Mouse (Mus musculus): Measurements from ENCODE around the gene Spata31d1a. TPM values are rescaled to one million over a fixed set of nuclear protein-coding genes. Genes with fewer than 3 reads are reported as not detected.
A peak's percentile ranks its signal among the peaks of the same experiment; 100 is the strongest.

The Spata31d1a gene
- polyA plus RNA-seq, 1 experiment from 2014 or later: not detected

DNA sequence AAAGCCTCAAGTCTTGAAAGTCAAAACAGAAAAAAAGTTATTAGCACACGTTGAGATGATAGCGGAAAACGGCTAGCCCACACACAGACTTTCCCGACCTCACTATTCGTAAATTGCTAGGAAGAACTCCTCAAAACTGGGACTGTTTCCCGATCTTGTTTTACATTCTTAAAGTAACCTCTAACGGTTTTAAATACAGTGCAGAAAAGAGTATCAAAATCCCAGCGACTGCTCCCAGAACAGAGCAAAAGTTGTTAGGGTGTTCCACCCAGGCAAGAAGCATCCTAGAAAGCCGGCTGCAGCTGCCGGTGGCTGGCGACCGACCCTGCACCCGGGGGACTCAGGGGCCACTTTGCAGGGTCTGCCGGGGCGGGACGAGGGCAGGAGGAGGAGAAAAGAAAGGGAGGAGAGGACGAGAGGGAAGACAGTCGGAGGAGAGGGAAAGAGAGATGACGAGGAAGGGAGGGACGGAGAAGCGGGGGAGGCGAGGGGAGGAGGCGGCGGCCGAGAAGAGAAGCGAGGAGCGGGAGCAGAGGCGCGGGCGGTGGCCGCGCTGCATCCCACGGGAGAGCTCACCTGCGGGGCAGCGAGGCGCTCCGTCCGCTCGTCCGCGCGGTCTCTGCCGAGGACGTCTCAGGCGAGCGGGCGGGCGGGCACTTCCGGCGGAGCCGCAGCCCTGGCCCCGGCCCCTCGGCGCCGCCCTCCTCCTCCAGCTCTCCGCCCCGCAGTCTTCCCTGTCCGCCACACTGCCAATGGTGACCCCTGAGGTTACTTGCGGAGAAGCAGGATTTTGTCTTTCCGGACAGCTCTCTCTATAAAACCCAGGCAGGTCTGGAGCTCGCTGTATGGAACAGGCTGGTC, 34.7 kb downstream of the Spata31d1a start, which contains the start of gene Golm1:
Golm1 (minus strand) TSS at position 661 of the 861 bp plus-strand sequence.
- H3K36me3 ChIP-seq: no peaks in the 10 kb centered on the region
- no peaks in the 10 kb centered on the region for H3K27me3 ChIP-seq
- WGBS: under 1% methylated on average over 45 of the region's 61 CpGs
- no peaks in the 10 kb centered on the region for H3K9me3 ChIP-seq (replicated peaks)
- H3K4me1 ChIP-seq: peaks cover 21% of the 10 kb centered on the region
- H3K9ac ChIP-seq: peak within 1 kb of the TSS; percentile 63
- peak within 1 kb of the TSS; percentile 86 for H3K27ac ChIP-seq
- peak; percentile 88 for ATAC-seq (replicated peaks; ENCODE audit: low FRiP score)
- H3K4me3 ChIP-seq (replicated peaks): peak within 1 kb of the TSS; percentile 83
- peak within 1 kb of the TSS; percentile 79 for H3K4me2 ChIP-seq

DNA sequence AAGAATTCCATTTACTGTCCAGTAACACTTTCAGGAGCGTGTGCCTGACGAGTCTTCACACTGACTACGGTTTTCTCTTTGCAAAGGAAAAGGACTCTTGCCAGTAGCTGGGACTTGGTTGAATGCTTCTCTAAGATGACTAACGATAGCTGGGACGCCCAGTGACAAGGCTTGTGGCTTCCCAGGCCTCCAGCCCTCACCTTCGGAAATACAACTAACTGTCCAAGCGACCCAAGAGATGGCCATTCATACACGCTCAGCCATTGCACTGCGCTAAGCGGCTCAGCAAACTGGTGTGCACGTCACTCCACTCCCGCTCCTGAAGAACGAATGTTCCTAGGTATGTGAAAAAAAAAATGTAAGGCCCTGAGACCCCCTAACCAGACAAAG, 35.4 kb downstream of the Spata31d1a start:
- Histone ChIP-seq H3K4me1 (peaks cover 21% of the 10 kb centered on the region), H3K4me2 (peak overlapping the region; percentile 79), H3K27me3 (no peaks in the 10 kb centered on the region), H3K9ac (peak overlapping the region; percentile 63), H3K9me3 (replicated peaks) (no peaks in the 10 kb centered on the region), H3K4me3 (replicated peaks) (peak overlapping the region; percentile 83), H3K27ac (peak overlapping the region; percentile 86; the same call in 1 of the 2 replicates), H3K36me3 (no peaks in the 10 kb centered on the region)
- WGBS: 2% methylated on average over 13 of the region's 13 CpGs
- ATAC-seq (replicated peaks; ENCODE audit: low FRiP score): no peak

DNA sequence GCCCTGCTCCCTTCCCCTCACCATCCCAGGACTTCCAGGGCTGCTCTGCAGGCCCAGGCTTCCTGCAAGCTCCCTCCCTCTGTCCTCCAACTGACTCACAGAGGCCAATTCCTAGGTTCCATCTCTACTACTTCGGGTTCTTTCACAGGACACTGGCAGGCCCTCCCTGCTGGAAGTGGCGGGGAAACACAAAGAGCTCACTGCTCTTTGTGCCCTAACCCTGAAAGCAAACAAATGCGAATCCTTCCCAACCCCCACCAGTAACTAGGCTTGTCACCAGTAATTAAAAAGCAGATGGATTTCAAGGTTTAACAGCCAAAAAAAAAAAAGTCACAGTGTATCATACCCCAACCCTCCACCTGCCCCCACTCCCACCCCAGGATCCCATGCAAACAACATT, 35.9 kb downstream of the Spata31d1a start:
- 16% methylated on average over 3 of the region's 3 CpGs for WGBS
- no peak for ATAC-seq (replicated peaks; ENCODE audit: low FRiP score)
- H3K27ac ChIP-seq: 0 out of 2 replicates have a peak overlapping the region, but pooled peaks have one; percentile 9

DNA sequence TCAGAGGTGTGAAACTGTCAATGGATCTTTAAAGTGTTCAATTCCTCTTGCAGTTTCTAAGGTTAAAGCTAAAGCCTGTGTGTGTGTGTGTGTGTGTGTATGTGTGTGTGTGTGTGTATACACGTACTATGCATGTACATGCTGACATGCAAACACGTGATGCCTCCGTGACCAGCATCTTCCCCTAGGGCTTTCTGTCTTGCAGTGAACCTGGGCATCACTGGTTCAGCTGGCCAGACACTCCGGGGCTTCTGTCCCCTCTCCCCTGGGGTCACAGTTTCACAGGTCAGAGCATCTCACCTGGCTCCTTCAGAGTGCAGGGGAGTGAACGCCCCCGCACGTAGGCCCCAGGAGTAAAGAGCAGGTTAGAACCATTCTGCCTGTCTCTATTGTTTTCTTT, 36.5 kb downstream of the Spata31d1a start:
- Histone ChIP-seq H3K9me3 (replicated peaks) (no peaks in the 10 kb centered on the region), H3K4me3 (replicated peaks) (no peak overlapping the region), H3K27ac (no peak overlapping the region), H3K36me3 (no peaks in the 10 kb centered on the region), H3K4me1 (peaks cover 27% of the 10 kb centered on the region), H3K9ac (no peak overlapping the region), H3K4me2 (peak overlapping the region; percentile 79; the same call in 1 of the 2 replicates), H3K27me3 (no peaks in the 10 kb centered on the region)
- no peak for ATAC-seq (replicated peaks; ENCODE audit: low FRiP score)
- WGBS: 57% methylated on average over 7 of the region's 7 CpGs

More for the DNA sequence above, 35.9 kb downstream of the Spata31d1a start:
- H3K36me3 ChIP-seq: no peaks in the 10 kb centered on the region
- H3K4me1 ChIP-seq: peaks cover 21% of the 10 kb centered on the region
- H3K9me3 ChIP-seq (replicated peaks): no peaks in the 10 kb centered on the region
- no peaks in the 10 kb centered on the region for H3K27me3 ChIP-seq
- H3K4me2 ChIP-seq: peak overlapping the region; percentile 79
- H3K9ac ChIP-seq: 0 out of 2 replicates have a peak overlapping the region, but pooled peaks have one; percentile 21
- H3K4me3 ChIP-seq (replicated peaks): peak overlapping the region; percentile 83

DNA sequence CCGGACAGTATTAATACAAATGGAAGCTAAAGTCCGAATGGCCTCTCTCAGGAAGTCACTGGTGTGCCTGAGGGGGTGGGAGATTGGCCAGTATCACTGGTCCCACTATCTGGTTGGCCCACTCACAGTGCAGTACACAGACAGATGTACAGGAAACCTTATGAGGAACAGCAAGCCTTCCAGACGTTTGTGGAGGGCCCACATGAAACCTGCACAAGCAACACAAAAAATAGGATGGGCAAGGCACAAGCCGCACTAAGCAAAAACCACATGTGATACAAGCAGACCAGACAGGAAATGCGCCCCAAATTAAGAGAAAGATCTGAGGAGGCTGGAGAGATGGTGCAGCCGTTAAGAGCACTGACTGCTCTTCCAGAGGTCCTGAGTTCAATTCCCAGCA, 37.9 kb downstream of the Spata31d1a start:
- Histone ChIP-seq H3K9ac (no peak overlapping the region), H3K4me3 (replicated peaks) (no peak overlapping the region), H3K36me3 (no peaks in the 10 kb centered on the region), H3K27ac (no peak overlapping the region), H3K4me1 (peaks cover 31% of the 10 kb centered on the region), H3K9me3 (replicated peaks) (no peaks in the 10 kb centered on the region), H3K27me3 (no peaks in the 10 kb centered on the region), H3K4me2 (no peak overlapping the region)
- WGBS: 65% methylated on average over 6 of the region's 6 CpGs
- no peak for ATAC-seq (replicated peaks; ENCODE audit: low FRiP score)

DNA sequence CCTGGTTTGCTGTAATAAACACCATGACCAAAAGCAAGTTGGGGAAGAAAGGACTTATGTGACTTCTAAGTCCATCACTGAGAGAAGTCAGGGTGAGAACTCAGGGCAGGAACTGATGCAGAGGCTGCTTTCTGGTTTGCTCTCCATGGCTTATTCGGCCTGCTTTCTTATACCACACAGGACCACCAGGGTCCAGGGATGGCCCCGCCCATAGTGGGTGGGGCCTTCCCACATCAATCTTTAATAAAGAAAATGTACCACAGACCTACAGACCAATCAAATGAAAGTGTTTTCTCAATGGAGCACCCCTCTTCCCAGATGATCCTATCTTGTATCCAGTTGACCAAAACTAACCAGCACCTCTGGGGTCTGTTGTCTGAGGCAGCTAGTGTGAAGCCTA, 38.6 kb downstream of the Spata31d1a start:
- Histone ChIP-seq H3K4me2 (no peak overlapping the region), H3K9ac (no peak overlapping the region), H3K27me3 (no peaks in the 10 kb centered on the region), H3K4me3 (replicated peaks) (no peak overlapping the region), H3K27ac (no peak overlapping the region), H3K4me1 (peaks cover 31% of the 10 kb centered on the region), H3K36me3 (no peaks in the 10 kb centered on the region), H3K9me3 (replicated peaks) (no peaks in the 10 kb centered on the region)
- ATAC-seq (replicated peaks; ENCODE audit: low FRiP score): no peak
- 83% methylated on average over 2 of the region's 2 CpGs for WGBS

DNA sequence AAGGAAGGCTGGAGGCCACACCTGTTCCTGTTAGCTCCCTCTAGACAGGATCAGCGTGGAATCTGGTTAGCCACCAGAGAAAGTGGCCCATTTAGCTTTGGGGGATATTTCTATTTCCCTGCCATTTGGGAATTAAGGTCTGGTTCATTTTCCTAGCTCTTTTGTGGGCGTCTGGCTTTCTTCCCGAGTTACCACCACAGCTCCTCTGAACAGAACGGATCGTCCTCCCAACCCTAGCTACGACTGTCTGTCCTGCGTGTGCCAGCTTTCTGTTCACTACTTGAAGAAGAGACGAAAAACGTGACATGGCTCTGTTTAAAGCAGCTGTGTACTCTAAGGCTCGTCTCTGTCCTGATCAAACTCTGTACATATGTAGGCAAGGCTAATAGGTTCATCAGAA, 40.2 kb downstream of the Spata31d1a start:
- Histone ChIP-seq H3K9me3 (replicated peaks) (no peaks in the 10 kb centered on the region), H3K4me1 (peaks cover 26% of the 10 kb centered on the region), H3K27me3 (no peaks in the 10 kb centered on the region), H3K4me2 (no peak overlapping the region), H3K36me3 (peaks cover 3% of the 10 kb centered on the region; the same call in 1 of the 2 replicates), H3K4me3 (replicated peaks) (no peak overlapping the region), H3K27ac (no peak overlapping the region), H3K9ac (no peak overlapping the region)
- ATAC-seq (replicated peaks; ENCODE audit: low FRiP score): no peak
- WGBS: 91% methylated on average over 10 of the region's 10 CpGs

DNA sequence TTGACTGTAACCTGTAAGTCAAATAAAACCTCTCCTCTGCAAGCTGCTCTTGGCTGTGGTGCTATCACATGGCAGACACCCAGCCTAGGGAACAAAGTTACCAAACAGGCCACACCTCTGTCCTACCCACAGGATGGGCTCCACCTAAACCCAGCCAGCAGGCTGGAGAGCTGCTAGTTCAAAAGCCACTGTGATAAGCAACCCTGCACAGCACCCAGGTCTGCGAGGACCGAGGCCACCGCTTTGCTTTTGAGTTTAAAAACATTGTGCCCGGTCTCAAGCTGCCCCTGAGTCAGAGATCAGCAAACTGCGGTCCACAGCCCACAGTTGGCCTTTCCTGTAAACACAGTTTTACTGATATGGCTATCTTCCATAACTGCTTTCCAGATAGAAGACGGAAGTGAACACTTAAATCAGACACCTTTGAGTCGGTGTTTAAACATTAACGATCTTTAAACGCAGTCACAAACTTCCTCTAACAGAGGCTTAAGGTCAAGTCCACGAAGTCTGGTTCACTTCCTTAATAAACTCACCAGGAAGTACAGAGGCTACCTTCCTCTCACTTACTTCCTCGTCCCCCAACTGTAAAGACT, 41.5 kb downstream of the Spata31d1a start:
- H3K4me2 ChIP-seq: no peak overlapping the region
- peak overlapping the region; percentile 66 for H3K27ac ChIP-seq
- peak; percentile 72 for ATAC-seq (replicated peaks; ENCODE audit: low FRiP score)
- H3K27me3 ChIP-seq: no peaks in the 10 kb centered on the region
- no peak overlapping the region for H3K4me3 ChIP-seq (replicated peaks)
- peaks cover 23% of the 10 kb centered on the region for H3K4me1 ChIP-seq
- H3K9ac ChIP-seq: no peak overlapping the region
- H3K9me3 ChIP-seq (replicated peaks): no peaks in the 10 kb centered on the region
- 38% methylated on average over 11 of the region's 11 CpGs for WGBS
- H3K36me3 ChIP-seq: peaks cover 12% of the 10 kb centered on the region

DNA sequence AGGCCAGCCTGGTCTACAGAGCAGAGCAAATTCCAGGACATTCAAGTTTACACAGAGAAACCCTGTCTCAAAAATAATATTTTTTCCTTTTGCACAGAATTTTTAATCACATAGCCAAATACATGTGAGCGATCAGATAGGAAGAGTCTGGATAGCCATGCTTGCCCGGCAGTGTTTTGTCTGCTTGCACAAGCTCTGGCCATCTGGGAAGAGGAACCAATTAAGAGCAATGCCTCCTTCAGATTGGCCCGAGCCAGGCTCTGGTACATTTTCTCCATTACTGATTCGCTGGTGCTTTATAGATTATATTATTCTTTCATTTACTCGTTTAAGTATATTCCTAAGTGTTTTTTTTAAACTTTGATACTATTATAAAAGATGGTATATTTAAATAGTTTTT, 42.4 kb downstream of the Spata31d1a start:
- H3K27me3 ChIP-seq: no peaks in the 10 kb centered on the region
- no peak overlapping the region for H3K9ac ChIP-seq
- H3K4me3 ChIP-seq (replicated peaks): no peak overlapping the region
- H3K9me3 ChIP-seq (replicated peaks): no peaks in the 10 kb centered on the region
- ATAC-seq (replicated peaks; ENCODE audit: low FRiP score): no peak
- peaks cover 12% of the 10 kb centered on the region for H3K36me3 ChIP-seq
- no peak overlapping the region for H3K27ac ChIP-seq
- no peak overlapping the region for H3K4me2 ChIP-seq
- 88% methylated on average over 5 of the region's 5 CpGs for WGBS
- H3K4me1 ChIP-seq: peaks cover 24% of the 10 kb centered on the region

DNA sequence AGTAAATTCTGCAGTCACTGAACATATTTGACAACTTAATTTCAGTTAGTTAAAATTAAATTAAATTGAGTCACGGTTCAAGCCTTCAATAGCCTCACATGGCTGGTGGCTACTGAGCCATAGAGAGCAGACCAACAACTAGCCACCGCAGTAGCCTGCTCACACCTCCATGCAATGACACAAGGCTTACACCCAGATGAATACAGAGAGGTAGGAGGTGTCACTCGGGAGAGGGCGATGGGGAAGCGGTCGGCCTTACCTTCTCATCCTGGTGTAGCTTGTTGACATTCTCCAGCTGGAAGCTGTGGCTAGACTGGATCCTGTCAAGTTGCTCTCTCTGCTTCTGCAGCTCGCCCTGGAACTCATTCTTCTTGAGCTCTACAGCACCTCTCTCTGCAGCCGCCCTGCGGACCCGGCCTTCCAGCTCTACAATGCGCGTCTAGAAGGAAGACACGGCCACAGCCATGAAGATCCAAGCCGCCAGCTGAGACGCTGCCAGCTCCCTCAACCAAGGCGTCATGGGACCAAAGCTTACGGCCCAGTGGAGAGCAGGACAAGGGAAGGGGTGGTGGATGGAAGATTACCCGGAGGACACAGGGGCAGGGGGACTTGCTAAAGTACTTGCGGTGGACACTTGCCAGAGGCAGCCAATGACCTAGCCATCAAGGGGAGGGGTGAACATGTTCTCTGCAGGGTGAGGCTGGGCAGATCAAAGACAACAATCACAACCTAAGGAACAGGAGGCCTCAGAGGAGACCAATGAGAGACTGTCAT, 46.0 kb downstream of the Spata31d1a start:
- H3K4me2 ChIP-seq: no peak overlapping the region
- H3K9ac ChIP-seq: no peak overlapping the region
- H3K27me3 ChIP-seq: no peaks in the 10 kb centered on the region
- no peak overlapping the region for H3K27ac ChIP-seq
- no peak overlapping the region for H3K4me3 ChIP-seq (replicated peaks)
- ATAC-seq (replicated peaks; ENCODE audit: low FRiP score): peak; percentile 57; the same call in 1 of the 2 replicates
- H3K4me1 ChIP-seq: peaks cover 24% of the 10 kb centered on the region
- peaks cover 19% of the 10 kb centered on the region for H3K36me3 ChIP-seq
- 78% methylated on average over 19 of the region's 19 CpGs for WGBS
- H3K9me3 ChIP-seq (replicated peaks): no peaks in the 10 kb centered on the region

DNA sequence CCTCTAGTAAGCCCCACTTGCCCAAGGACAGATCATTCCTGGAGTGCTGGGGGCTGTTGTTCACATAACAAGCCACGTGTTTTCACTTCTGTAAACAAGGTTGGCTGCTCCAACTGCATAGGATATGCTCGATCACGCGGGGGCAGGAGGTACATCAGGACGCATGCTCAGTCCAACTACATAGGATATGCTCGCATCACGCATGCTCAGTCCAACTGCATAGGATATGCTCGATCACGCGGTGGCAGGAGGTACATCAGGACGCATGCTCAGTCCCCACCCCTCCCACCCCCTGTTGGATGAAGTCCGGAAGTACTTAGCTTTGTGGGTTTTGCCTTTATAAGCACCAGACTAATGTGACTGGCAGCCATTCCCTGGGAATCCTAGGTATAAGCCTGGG, 48.2 kb downstream of the Spata31d1a start:
- 97% methylated on average over 12 of the region's 12 CpGs for WGBS
- H3K27me3 ChIP-seq: no peaks in the 10 kb centered on the region
- no peak overlapping the region for H3K27ac ChIP-seq
- H3K4me3 ChIP-seq (replicated peaks): no peak overlapping the region
- no peaks in the 10 kb centered on the region for H3K9me3 ChIP-seq (replicated peaks)
- H3K36me3 ChIP-seq: peaks cover 23% of the 10 kb centered on the region
- no peak overlapping the region for H3K9ac ChIP-seq
- no peak for ATAC-seq (replicated peaks; ENCODE audit: low FRiP score)
- no peak overlapping the region for H3K4me2 ChIP-seq
- H3K4me1 ChIP-seq: peaks cover 18% of the 10 kb centered on the region

DNA sequence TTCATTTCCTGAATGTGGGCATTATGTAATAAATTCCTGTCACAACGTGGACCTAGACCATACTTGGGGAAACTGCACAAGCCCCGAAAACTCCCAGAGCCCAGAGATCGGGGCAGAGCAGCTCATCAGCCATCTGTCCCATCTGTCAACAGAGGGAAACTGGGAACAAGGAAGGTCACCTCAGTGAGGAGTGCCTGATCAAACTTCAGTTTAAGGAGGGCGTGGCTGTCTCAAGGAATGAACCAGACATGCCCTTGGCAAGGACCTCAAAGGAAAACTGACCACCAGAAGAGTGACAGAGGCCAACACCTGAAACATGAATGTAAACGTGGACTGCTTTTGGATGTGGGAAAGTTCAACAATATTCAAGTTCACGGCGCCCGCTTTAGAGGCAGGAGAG, 48.7 kb downstream of the Spata31d1a start:
- no peak overlapping the region for H3K27ac ChIP-seq
- no peaks in the 10 kb centered on the region for H3K9me3 ChIP-seq (replicated peaks)
- no peak overlapping the region for H3K4me2 ChIP-seq
- H3K4me1 ChIP-seq: peaks cover 23% of the 10 kb centered on the region
- no peak for ATAC-seq (replicated peaks; ENCODE audit: low FRiP score)
- H3K9ac ChIP-seq: no peak overlapping the region
- WGBS: 90% methylated on average over 8 of the region's 8 CpGs
- no peaks in the 10 kb centered on the region for H3K27me3 ChIP-seq
- peaks cover 23% of the 10 kb centered on the region for H3K36me3 ChIP-seq
- no peak overlapping the region for H3K4me3 ChIP-seq (replicated peaks)
